Mouse (Mus musculus) left cerebral cortex, postnatal 25 days (tissue): ENCODE results near the gene Nup188. TPM values are rescaled to one million over a fixed set of nuclear protein-coding genes. Genes with fewer than 3 reads are reported as not detected.
A peak's percentile ranks its signal among the peaks of the same experiment; 100 is the strongest.

Source experiments
- DNase-seq, 2 experiments: peaks; one replicate each; pipeline ENCODE4 v3.0.0; 2022; ENCODE audit warnings: low spot score in 2 of 2, mixed read lengths in 1 of 2
- intact Hi-C: fragments of 180-260 bp; cut with DNase I; formaldehyde crosslinking; loops from one replicate; pipeline ENCODE4 v1.15.1; 2025
- total RNA-seq, 2 experiments: library from RNA; stranded (reverse); gene quantifications; 2 replicates each; pipeline ENCODE4 v1.2.3; 2021

The Nup188 gene
- total RNA-seq, 2 experiments from 2014 or later = 21.6 to 22.6 TPM

- intact Hi-C loops = no loop called here
- DNase-seq = no peak
Observed at GRCm38 (mm10) chr2:30255631-30256395, 30.4 kb upstream of the Nup188 start.

- DNase-seq = no peak
- intact Hi-C loops = no loop called here
Observed at GRCm38 (mm10) chr2:30256616-30257350, 29.4 kb upstream of the Nup188 start.

DNA sequence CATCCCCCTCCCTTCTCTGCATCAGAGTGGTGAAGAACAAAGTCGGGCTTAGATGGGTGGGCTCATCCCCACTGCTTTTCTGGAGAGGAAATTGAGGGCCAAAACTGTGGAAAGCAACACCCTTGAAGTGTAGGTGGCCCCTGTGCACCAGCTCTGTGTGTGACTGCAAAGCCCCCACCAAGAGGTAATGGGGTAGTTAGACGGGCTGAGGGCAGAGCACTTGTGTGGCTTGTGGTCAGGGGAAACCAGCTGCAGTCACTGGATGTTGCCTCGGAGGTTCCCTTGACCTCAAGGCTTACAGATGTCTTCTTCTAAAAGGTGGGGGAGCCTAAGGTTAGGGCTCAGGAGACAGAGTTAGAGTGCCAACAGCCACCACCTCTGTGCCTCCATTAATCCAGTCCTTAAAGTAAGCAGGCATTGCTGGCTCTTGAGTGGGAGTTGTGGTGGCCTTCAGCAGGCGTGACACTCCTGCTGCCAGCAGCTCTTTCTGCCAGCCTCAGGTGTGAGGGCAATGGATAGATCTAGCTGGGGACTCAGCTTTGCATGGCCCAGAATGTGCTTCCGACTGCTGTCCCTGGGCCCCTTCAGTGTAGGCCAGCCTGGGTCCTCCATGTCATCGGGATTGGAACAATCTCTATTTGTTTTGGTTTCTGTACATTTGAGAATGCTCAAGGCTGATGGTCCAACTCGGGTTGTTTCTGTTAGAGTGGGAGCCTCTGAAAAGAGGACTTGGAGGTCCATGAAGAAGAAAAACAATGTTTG lies 28.3 kb upstream of the Nup188 start:
- intact Hi-C loops = no loop called here
- no peak for DNase-seq

DNA sequence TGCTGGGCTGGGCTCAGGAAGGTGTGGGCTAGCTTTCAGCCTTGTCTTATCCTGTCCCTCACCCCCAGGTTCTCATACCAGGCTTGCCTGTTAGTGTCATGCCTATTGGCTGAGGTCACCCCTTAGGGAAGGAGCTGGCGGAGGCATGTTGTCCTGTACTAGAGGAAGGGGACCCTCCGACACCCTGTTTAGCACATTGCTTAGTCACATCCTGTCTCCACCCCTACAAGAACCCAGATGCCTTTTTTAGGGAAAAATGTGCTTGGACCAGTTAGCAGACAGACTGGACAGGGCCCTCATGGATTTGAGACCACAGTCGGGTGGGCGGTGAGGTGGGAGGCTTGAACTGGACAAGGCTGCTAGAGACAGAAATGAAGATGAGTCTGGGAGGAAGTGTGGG lies 27.6 kb upstream of the Nup188 start:
- DNase-seq = no peak
- intact Hi-C loops = no loop called here

- intact Hi-C loops = no loop called here
- no peak for DNase-seq
Observed at GRCm38 (mm10) chr2:30259131-30260064, 26.8 kb upstream of the Nup188 start.

DNA sequence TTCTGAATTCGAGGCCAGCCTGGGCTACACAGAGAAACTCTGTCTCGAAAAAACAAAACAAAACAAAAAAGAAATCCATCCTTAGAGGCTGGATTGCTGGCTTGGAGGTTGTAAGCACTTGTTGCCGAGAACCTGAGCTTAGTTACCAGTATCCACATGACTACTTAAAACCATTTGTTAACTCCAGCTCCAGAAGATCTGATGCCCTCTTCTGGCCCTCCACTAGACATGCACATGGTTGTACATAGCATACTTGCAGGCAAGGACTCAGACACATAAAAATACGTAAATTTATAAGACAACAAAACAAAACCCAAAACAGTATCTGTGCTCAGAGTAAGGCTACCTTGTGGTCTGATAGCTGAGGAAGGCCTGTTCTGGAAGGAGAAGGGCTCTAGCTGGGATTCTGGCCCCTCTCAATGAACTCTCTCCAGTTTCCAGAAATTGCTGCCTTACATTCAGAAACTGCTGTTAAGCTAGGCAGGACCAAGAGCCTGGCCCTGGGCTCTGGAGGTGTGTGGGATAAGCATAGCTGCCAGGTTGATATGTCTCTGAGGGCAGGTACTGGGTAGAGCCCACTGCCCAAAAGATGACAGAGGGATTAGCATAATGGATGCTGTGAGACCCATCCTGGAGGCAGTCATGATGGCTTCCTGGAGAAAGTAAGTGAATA lies 25.0 kb upstream of the Nup188 start:
- DNase-seq = no peak
- intact Hi-C loops = no loop called here

DNA sequence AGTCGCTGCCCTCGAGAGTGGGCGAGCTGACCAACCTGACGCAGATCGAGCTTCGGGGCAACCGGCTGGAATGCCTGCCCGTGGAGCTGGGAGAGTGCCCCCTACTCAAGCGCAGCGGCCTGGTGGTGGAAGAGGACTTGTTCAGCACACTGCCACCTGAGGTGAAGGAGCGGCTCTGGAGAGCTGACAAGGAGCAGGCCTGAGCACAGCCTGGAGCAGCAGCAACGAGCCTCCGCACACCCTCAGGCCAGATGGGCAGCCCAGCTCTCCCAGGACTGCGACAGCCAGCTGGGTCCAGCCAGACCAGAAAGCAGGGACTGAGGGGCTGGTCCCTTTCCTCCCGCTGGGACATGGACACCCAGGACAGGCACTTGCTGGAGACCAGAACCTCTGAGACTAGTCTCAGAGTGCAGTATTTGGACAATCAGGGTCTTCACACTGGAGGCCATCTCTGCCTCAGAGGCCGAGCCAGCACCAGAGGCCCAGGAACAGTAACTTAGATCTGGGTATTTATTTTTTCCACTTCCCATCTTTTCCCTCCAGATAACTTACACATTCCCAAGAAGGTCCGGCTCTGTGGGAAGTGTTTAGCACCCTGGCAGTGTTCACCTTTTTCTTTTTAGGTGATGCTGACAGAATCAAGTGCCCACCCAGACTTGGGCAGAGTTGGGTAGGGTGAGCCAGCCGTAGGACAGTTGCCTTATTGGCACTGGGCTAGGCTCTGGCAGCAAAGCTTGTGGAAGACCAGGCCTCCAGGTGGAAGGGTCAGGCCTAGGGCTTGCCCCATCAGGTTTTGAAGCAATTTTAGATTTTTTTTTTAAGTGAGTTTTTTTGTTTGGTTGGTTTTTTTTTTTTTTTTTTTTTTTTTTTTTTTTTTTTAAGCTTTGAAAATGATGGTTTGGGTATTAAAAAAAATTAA lies 24.0 kb upstream of the Nup188 start:
- DNase-seq = no peak
- intact Hi-C loops = no loop called here

DNA sequence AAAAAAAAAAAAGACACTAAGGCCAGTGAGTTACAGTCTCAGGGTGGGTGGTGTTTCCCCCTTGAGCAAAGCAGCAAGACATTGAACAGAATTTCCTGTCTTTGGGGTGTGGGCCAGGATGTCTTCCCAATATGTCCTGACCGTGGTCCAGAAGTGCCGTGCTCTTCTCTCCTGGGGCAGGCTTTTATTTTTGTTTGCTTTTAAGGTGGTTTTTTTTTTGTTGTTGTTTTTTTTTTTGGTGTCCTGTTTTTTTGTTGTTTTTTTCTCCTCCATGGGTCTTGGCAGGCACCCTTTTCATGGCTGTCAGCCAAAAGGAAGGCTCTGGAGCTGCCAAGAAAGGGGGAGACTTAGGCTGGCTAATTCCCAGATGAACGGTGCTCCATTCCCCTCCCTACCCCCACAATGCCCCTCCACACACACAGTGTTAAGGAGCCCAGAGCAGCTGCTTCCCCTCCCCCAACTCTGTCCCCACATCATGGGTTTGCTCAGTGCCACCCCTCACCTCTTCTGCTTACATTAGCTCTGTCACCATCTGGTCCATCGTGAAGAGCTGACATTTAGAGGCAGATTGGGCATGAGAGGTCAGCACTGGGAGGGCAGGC lies 23.3 kb upstream of the Nup188 start:
- intact Hi-C loops = no loop called here
- DNase-seq = peak; percentile 49 to 64

GRCm38 (mm10) chr2:30263811-30264210 lies 22.4 kb upstream of the Nup188 start:
- intact Hi-C loops = no loop called here
- no peak for DNase-seq

DNA sequence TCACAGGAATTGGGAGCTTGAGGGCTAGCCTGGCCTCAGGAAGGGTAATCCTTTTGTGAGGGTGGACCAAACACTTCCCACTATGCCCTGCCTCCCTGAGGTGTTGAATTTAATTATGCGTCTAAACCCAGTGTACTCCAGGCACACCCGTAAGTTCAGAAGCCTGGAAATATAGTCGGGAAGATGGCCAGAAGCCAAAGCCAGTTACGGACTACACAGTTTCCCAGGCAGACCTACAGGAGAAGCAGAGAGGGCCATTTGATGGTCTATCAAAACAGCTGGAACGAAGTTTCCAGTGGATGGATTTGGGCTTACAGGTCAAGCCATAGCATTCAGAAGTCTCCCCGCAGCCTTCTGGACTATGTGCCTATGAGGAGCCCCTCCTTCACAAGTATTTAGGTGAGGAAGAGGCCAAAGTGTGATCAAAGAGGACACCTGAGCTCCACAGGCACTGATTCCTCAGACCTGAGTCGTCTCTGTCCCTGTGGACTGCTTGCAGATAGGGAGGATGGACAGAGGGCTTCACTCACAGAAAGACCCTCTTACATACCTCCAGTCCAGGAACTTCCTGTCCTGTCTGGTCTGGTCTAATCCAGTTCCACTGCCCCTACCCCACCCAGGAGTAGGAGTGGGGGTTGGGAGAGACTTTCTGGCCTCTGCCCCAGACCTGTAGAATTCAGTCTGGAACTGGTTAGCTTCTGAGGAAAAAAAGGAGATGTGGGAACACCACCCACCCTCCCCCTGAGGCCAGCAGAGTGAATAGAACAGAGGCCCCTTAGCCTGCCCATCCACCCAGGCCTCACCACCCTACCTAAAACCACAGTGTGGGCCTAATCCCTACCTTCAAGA lies 21.3 kb upstream of the Nup188 start:
- no peak for DNase-seq
- intact Hi-C loops = no loop called here

- intact Hi-C loops = no loop called here
- DNase-seq = peak; percentile 62 to 67
Observed at GRCm38 (mm10) chr2:30265767-30266253, 20.4 kb upstream of the Nup188 start, which contains the start of gene Phyhd1. Gene Phyhd1, plus strand, starts transcription at chr2:30266203.

DNA sequence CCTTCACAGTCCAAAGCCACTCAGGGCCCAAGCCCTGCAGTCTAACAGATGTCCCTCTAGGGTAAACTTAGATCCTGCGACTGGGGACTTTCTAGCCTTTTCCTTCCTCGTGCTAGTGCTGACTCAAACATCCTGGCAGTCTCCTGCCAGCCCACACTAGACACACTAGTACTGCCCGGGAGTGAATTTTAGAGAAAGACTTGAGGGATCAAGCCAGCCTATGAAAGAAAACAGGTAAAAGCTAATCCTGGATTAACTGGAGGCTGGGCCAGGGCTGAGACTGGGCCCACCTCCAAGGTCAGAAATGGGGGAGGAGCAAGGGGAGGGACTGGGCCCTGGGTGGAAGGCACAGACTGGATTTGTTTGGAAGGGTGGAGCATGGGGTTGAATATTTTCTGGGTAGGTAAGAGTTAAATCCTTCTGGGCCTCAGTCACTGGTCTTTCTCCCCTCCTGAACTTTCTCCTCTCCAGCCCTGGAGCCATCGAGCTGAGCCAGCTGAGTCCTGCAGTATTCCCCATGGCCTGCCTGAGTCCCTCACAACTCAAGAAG lies 19.7 kb upstream of the Nup188 start:
- peak; percentile 45 to 78 for DNase-seq
- intact Hi-C loops = no loop called here

- DNase-seq = no peak
- intact Hi-C loops = no loop called here
Observed at GRCm38 (mm10) chr2:30267466-30267865, 18.7 kb upstream of the Nup188 start.

DNA sequence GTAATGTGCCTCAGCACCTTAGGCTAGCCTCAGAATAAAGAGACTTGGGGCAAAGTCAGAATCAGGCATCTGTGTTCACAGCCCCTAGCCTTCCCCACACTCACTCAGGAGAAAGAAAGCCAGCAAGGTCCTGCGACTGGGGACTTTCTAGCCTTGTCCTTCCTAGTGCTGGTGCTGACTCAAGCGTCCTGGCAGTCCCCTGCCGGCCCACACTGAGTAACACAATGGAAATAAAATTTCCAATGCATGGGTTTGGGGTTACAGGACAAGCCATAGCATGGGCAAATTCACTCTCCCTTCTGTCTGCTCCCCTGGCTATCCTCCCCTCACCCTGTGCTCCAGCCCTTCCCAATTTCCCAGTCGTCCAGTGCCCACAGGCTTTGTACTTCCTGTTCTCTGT lies 17.8 kb upstream of the Nup188 start:
- intact Hi-C loops = no loop called here
- DNase-seq = no peak

DNA sequence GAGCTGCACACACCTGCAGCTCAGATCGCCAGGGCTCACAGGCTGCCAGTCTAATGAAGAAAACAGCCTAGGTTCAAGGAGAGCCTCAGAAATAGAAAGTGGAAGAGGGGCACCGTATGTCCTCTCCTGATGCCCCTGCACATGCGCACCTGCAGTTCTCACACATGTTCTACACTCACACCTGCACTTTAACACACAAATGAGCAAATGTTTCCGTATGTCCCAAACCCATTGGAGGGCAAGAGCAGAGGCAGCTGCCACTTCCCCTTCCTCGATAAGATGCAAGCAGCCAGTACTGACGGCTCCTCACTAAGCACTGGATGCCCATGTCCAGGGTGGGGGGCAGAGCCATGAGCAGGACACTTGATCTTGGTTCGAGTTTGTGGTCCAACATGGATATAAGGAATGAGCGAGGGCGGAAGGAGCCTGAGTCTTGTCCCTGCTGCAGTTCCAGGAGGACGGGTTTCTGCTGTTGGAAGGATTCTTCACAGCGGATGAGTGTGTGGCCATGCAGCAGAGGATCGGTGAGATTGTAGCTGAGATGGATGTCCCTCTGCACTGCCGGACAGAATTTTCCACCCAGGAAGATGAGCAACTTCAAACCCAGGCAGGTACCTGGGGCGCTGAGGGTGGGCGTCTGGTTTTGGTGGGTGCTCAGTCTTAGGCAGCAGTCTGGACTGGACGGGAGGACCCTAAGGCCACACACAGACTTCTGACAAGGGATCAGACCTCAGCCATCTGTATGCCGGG lies 16.8 kb upstream of the Nup188 start:
- intact Hi-C loops = no loop called here
- DNase-seq = no peak
